Mouse (Mus musculus) liver, postnatal 0 days (tissue): ENCODE measurements around the gene Zfp410. TPM values are rescaled to one million over a fixed set of nuclear protein-coding genes. Genes with fewer than 3 reads are reported as not detected.

Source experiments
- ATAC-seq: fragments of 200-750 bp; cut with Nextera tagmentation; 2 replicates; pipeline ENCODE4 v1.8.0; 2017; ENCODE audit warnings: mild to moderate bottlenecking, moderate library complexity
- DNase-seq: peaks from one replicate; pipeline ENCODE4 v3.0.0-alpha.2; 2016
- H3K27ac ChIP-seq: fragments of 300-500 bp; sonication (generic); 2 replicates; pipeline ENCODE4 v1.5.1; 2014; ENCODE audit warnings: antibody characterized with exemption, moderate library complexity, mild to moderate bottlenecking, low read depth
- H3K27me3 ChIP-seq: fragments of 300-500 bp; sonication (generic); 2 replicates; pipeline ENCODE4 v1.6.1; 2014; ENCODE audit warnings: low read length, control low read depth, mixed read lengths; ENCODE audit not compliant: insufficient read depth
- H3K36me3 ChIP-seq: fragments of 300-500 bp; sonication (generic); replicated peaks from 2 replicates; pipeline ENCODE4 v1.6.1; 2014; ENCODE audit warnings: mild to moderate bottlenecking, control low read depth, low read length, moderate library complexity, mixed read lengths; ENCODE audit not compliant: insufficient read depth
- H3K4me1 ChIP-seq: fragments of 300-500 bp; sonication (generic); 2 replicates; pipeline ENCODE4 v1.6.1; 2014; ENCODE audit warnings: antibody characterized with exemption, mild to moderate bottlenecking, control low read depth; ENCODE audit not compliant: insufficient read depth
- H3K4me2 ChIP-seq: fragments of 300-500 bp; sonication (generic); 2 replicates; pipeline ENCODE4 v1.6.1; 2014; ENCODE audit warnings: low read depth, mild to moderate bottlenecking, low read length, moderate library complexity, mixed read lengths
- H3K4me3 ChIP-seq: fragments of 300-500 bp; sonication (generic); 2 replicates; pipeline ENCODE4 v1.5.1; 2014; ENCODE audit warnings: low read depth, low read length
- H3K9ac ChIP-seq: fragments of 300-500 bp; sonication (generic); replicated peaks from 2 replicates; pipeline ENCODE4 v1.6.1; 2014; ENCODE audit warnings: mild to moderate bottlenecking, moderate library complexity
- H3K9me3 ChIP-seq: fragments of 300-500 bp; sonication (generic); 2 replicates; pipeline ENCODE4 v1.6.1; 2016; ENCODE audit warnings: mild to moderate bottlenecking, control low read depth, low read length, mixed read lengths
- CTCF ChIP-seq: sonication (generic); IDR thresholded peaks from 2 replicates; pipeline ENCODE4 v1.5.1; 2016; ENCODE audit warnings: antibody characterized with exemption, low read depth
- EP300 ChIP-seq: IDR thresholded peaks from 2 replicates; pipeline ENCODE4 v1.6.1; 2016; ENCODE audit warnings: antibody characterized with exemption, low read depth, mild to moderate bottlenecking
- WGBS: fragments of 180-500 bp; shearing (Covaris S2); extraction: QIAGEN DNeasy Blood & Tissue Kit; methylation state at CpG from one replicate; pipeline ENCODE4 v1.1.7; 2014; ENCODE audit not compliant: insufficient replicate concordance; 5-methylcytosine and 5-hydroxymethylcytosine counted together
- polyA plus RNA-seq: library from polyadenylated mRNA; unstranded; fragments of >200 nt; fragmentation: Nextera tagmentation; extraction: Ambion mirVana; gene quantifications from 2 replicates; pipeline ENCODE4 v1.2.1, GENCODE M21; 2015

Gene Zfp410
- polyA plus RNA-seq, 1 experiment from 2014 or later = 22.7 TPM

- 84% methylated on average over 6 of the region's 6 CpGs for WGBS
- Histone ChIP-seq H3K4me3 (no peak overlapping the region), H3K9ac (no peak overlapping the region), H3K4me1 (peaks cover 17% of the 10 kb centered on the region), H3K27me3 (no peaks in the 10 kb centered on the region), H3K36me3 (peaks cover 24% of the 10 kb centered on the region), H3K4me2 (no peak overlapping the region), H3K9me3 (no peaks in the 10 kb centered on the region), H3K27ac (no peak overlapping the region)
- ATAC-seq (no peak), DNase-seq (no peak)
- TF ChIP-seq EP300 = no peak
- TF ChIP-seq CTCF = no peak
Observed at GRCm38 (mm10) chr12:84365137-84365536, 48.5 kb downstream of the Zfp410 start.

GRCm38 (mm10) chr12:84366971-84367370 lies 50.3 kb downstream of the Zfp410 start:
- no peak for TF ChIP-seq EP300
- TF ChIP-seq CTCF = no peak
- Histone ChIP-seq H3K27me3 (no peaks in the 10 kb centered on the region), H3K27ac (no peak overlapping the region), H3K4me2 (no peak overlapping the region), H3K4me1 (peaks cover 10% of the 10 kb centered on the region), H3K9ac (no peak overlapping the region), H3K9me3 (no peaks in the 10 kb centered on the region), H3K36me3 (peaks cover 41% of the 10 kb centered on the region), H3K4me3 (no peak overlapping the region)
- ATAC-seq (no peak), DNase-seq (peak; percentile 58)
- WGBS = 53% methylated on average over 9 of the region's 9 CpGs

- H3K27ac ChIP-seq = no peak overlapping the region
- H3K9me3 ChIP-seq = no peaks in the 10 kb centered on the region
- peaks cover 67% of the 10 kb centered on the region for H3K36me3 ChIP-seq
- ATAC-seq (no peak), DNase-seq (no peak)
- no peak overlapping the region for H3K9ac ChIP-seq
- 92% methylated on average over 5 of the region's 5 CpGs for WGBS
- no peak overlapping the region for H3K4me3 ChIP-seq
- H3K4me2 ChIP-seq = no peak overlapping the region
- H3K27me3 ChIP-seq = no peaks in the 10 kb centered on the region
- no peak for TF ChIP-seq CTCF
- no peak for TF ChIP-seq EP300
- no peaks in the 10 kb centered on the region for H3K4me1 ChIP-seq
Observed at GRCm38 (mm10) chr12:84371647-84372046, 55.0 kb downstream of the Zfp410 start.

- no peak for ATAC-seq
- WGBS = 83% methylated on average over 6 of the region's 6 CpGs
- no peak overlapping the region for H3K9ac ChIP-seq
Observed at GRCm38 (mm10) chr12:84373831-84374481, 57.3 kb downstream of the Zfp410 start.

GRCm38 (mm10) chr12:84382369-84382768 lies 65.7 kb downstream of the Zfp410 start:
- ATAC-seq = no peak
- Histone ChIP-seq H3K36me3 (peaks cover 17% of the 10 kb centered on the region; the same call in 1 of the 2 replicates), H3K27ac (no peak overlapping the region), H3K4me1 (peaks cover 17% of the 10 kb centered on the region), H3K4me3 (no peak overlapping the region), H3K27me3 (no peaks in the 10 kb centered on the region), H3K9me3 (no peaks in the 10 kb centered on the region), H3K9ac (no peak overlapping the region), H3K4me2 (no peak overlapping the region)
- DNase-seq = no peak
- 84% methylated on average over 4 of the region's 4 CpGs for WGBS
- TF ChIP-seq EP300 (no peak), CTCF (no peak)

More at GRCm38 (mm10) chr12:84373831-84374481, 57.3 kb downstream of the Zfp410 start:
- no peak overlapping the region for H3K4me3 ChIP-seq
- peaks cover 66% of the 10 kb centered on the region for H3K36me3 ChIP-seq
- no peaks in the 10 kb centered on the region for H3K27me3 ChIP-seq
- no peak overlapping the region for H3K4me2 ChIP-seq
- TF ChIP-seq EP300 = no peak
- TF ChIP-seq CTCF = no peak
- H3K4me1 ChIP-seq = no peaks in the 10 kb centered on the region
- no peaks in the 10 kb centered on the region for H3K9me3 ChIP-seq
- H3K27ac ChIP-seq = no peak overlapping the region
- DNase-seq = no peak

GRCm38 (mm10) chr12:84384644-84385081 lies 68.0 kb downstream of the Zfp410 start:
- peak overlapping the region; percentile 87 for H3K27ac ChIP-seq
- H3K9me3 ChIP-seq = no peaks in the 10 kb centered on the region
- peak; percentile 90 for ATAC-seq
- peaks cover 32% of the 10 kb centered on the region for H3K4me1 ChIP-seq
- DNase-seq = peak; percentile 58
- no peak overlapping the region for H3K4me3 ChIP-seq
- H3K27me3 ChIP-seq = no peaks in the 10 kb centered on the region
- peak overlapping the region; percentile 44; the same call in 1 of the 2 replicates for H3K9ac ChIP-seq
- peaks cover 3% of the 10 kb centered on the region; the same call in 1 of the 2 replicates for H3K36me3 ChIP-seq
- TF ChIP-seq EP300 = peak; percentile 60; the same call in 1 of the 2 replicates
- TF ChIP-seq CTCF = no peak
- 0 out of 2 replicates have a peak overlapping the region, but pooled peaks have one; percentile 15 for H3K4me2 ChIP-seq
- 50% methylated on average over 5 of the region's 5 CpGs for WGBS
